Mouse (Mus musculus): ENCODE measurements around the gene Trpt1. TPM values are rescaled to one million over a fixed set of nuclear protein-coding genes. Genes with fewer than 3 reads are reported as not detected.

Gene Trpt1
- polyA plus RNA-seq, 1 experiment from 2014 or later: 16.0 TPM

GRCm38 (mm10) chr19:7006892-7007593 lies 11.1 kb downstream of the Trpt1 start:
- no peak overlapping the region for H3K27ac ChIP-seq (replicated peaks)
- no peaks in the 10 kb centered on the region for H3K9me3 ChIP-seq
- H3K4me1 ChIP-seq: no peaks in the 10 kb centered on the region
- no peaks in the 10 kb centered on the region for H3K27me3 ChIP-seq
- H3K4me3 ChIP-seq: no peak overlapping the region
- WGBS: 86% methylated on average over 9 of the region's 9 CpGs
- no peaks in the 10 kb centered on the region for H3K36me3 ChIP-seq
- H3K4me2 ChIP-seq (replicated peaks): no peak overlapping the region
- no peak for ATAC-seq (replicated peaks)
- no peak overlapping the region; the same call in 1 of the 2 replicates for H3K9ac ChIP-seq (replicated peaks)

GRCm38 (mm10) chr19:7012426-7012825 lies 16.5 kb downstream of the Trpt1 start:
- no peak overlapping the region for H3K9ac ChIP-seq (replicated peaks)
- no peaks in the 10 kb centered on the region for H3K4me1 ChIP-seq
- 92% methylated on average over 4 of the region's 4 CpGs for WGBS
- ATAC-seq (replicated peaks): no peak
- no peak overlapping the region for H3K27ac ChIP-seq (replicated peaks)
- H3K4me3 ChIP-seq: no peak overlapping the region
- 0 out of 2 replicates have a peak, but pooled peaks cover 3% of the 10 kb centered on the region for H3K36me3 ChIP-seq
- H3K4me2 ChIP-seq (replicated peaks): no peak overlapping the region
- H3K9me3 ChIP-seq: no peaks in the 10 kb centered on the region
- H3K27me3 ChIP-seq: no peaks in the 10 kb centered on the region

GRCm38 (mm10) chr19:7013984-7014383 lies 18.1 kb downstream of the Trpt1 start:
- Histone ChIP-seq H3K9ac (replicated peaks) (no peak overlapping the region), H3K27me3 (no peaks in the 10 kb centered on the region), H3K4me2 (replicated peaks) (no peak overlapping the region), H3K27ac (replicated peaks) (no peak overlapping the region), H3K9me3 (no peaks in the 10 kb centered on the region), H3K36me3 (0 out of 2 replicates have a peak, but pooled peaks cover 6% of the 10 kb centered on the region), H3K4me3 (no peak overlapping the region), H3K4me1 (no peaks in the 10 kb centered on the region)
- ATAC-seq (replicated peaks): no peak
- WGBS: 90% methylated on average over 9 of the region's 9 CpGs

GRCm38 (mm10) chr19:7014481-7015135 lies 18.7 kb downstream of the Trpt1 start:
- no peak overlapping the region for H3K4me2 ChIP-seq (replicated peaks)
- peaks cover 12% of the 10 kb centered on the region for H3K36me3 ChIP-seq
- 92% methylated on average over 20 of the region's 20 CpGs for WGBS
- ATAC-seq (replicated peaks): no peak
- no peak overlapping the region for H3K9ac ChIP-seq (replicated peaks)
- H3K4me3 ChIP-seq: no peak overlapping the region
- no peaks in the 10 kb centered on the region for H3K9me3 ChIP-seq
- H3K4me1 ChIP-seq: no peaks in the 10 kb centered on the region
- H3K27ac ChIP-seq (replicated peaks): no peak overlapping the region
- H3K27me3 ChIP-seq: no peaks in the 10 kb centered on the region

GRCm38 (mm10) chr19:7017541-7018457 lies 21.9 kb downstream of the Trpt1 start:
- Histone ChIP-seq H3K4me3 (no peak overlapping the region), H3K9ac (replicated peaks) (no peak overlapping the region), H3K4me2 (replicated peaks) (no peak overlapping the region), H3K27ac (replicated peaks) (no peak overlapping the region), H3K27me3 (no peaks in the 10 kb centered on the region), H3K36me3 (peaks cover 44% of the 10 kb centered on the region), H3K9me3 (no peaks in the 10 kb centered on the region), H3K4me1 (no peaks in the 10 kb centered on the region)
- WGBS: 90% methylated on average over 12 of the region's 12 CpGs
- no peak for ATAC-seq (replicated peaks)

GRCm38 (mm10) chr19:7018546-7018945 lies 22.6 kb downstream of the Trpt1 start:
- H3K9ac ChIP-seq (replicated peaks): no peak overlapping the region
- no peak overlapping the region for H3K4me3 ChIP-seq
- no peak overlapping the region for H3K4me2 ChIP-seq (replicated peaks)
- ATAC-seq (replicated peaks): no peak
- peaks cover 51% of the 10 kb centered on the region for H3K36me3 ChIP-seq
- 91% methylated on average over 11 of the region's 11 CpGs for WGBS
- no peaks in the 10 kb centered on the region for H3K4me1 ChIP-seq
- H3K9me3 ChIP-seq: no peaks in the 10 kb centered on the region
- H3K27ac ChIP-seq (replicated peaks): no peak overlapping the region
- no peaks in the 10 kb centered on the region for H3K27me3 ChIP-seq

- Histone ChIP-seq H3K4me1 (no peaks in the 10 kb centered on the region), H3K27me3 (no peaks in the 10 kb centered on the region), H3K9ac (replicated peaks) (no peak within 1 kb of the TSS), H3K4me3 (no peak within 1 kb of the TSS), H3K9me3 (no peaks in the 10 kb centered on the region), H3K4me2 (replicated peaks) (no peak within 1 kb of the TSS), H3K27ac (replicated peaks) (no peak within 1 kb of the TSS), H3K36me3 (peaks cover 56% of the 10 kb centered on the region)
- WGBS: 92% methylated on average over 5 of the region's 5 CpGs
- no peak for ATAC-seq (replicated peaks)
Observed at GRCm38 (mm10) chr19:7019191-7019590, 23.3 kb downstream of the Trpt1 start, which contains the start of gene Fermt3. Gene Fermt3 (minus strand): TSS chr19:7019469.

- H3K27ac ChIP-seq (replicated peaks): no peak overlapping the region
- peaks cover 66% of the 10 kb centered on the region for H3K36me3 ChIP-seq
Observed at GRCm38 (mm10) chr19:7020224-7020641, 24.3 kb downstream of the Trpt1 start.

GRCm38 (mm10) chr19:7029531-7029930 lies 33.6 kb downstream of the Trpt1 start:
- H3K9me3 ChIP-seq: no peaks in the 10 kb centered on the region
- WGBS: 95% methylated on average over 5 of the region's 5 CpGs
- no peaks in the 10 kb centered on the region for H3K27me3 ChIP-seq
- H3K4me3 ChIP-seq: no peak overlapping the region
- ATAC-seq (replicated peaks): no peak
- peaks cover 97% of the 10 kb centered on the region for H3K36me3 ChIP-seq
- H3K4me1 ChIP-seq: no peaks in the 10 kb centered on the region
- H3K9ac ChIP-seq (replicated peaks): no peak overlapping the region
- H3K27ac ChIP-seq (replicated peaks): no peak overlapping the region
- no peak overlapping the region for H3K4me2 ChIP-seq (replicated peaks)

More at GRCm38 (mm10) chr19:7020224-7020641, 24.3 kb downstream of the Trpt1 start:
- H3K9ac ChIP-seq (replicated peaks): no peak overlapping the region
- no peaks in the 10 kb centered on the region for H3K4me1 ChIP-seq
- no peak for ATAC-seq (replicated peaks)
- H3K4me3 ChIP-seq: no peak overlapping the region
- no peaks in the 10 kb centered on the region for H3K27me3 ChIP-seq
- 47% methylated on average over 3 of the region's 3 CpGs for WGBS
- H3K4me2 ChIP-seq (replicated peaks): no peak overlapping the region
- H3K9me3 ChIP-seq: no peaks in the 10 kb centered on the region

- peaks cover 64% of the 10 kb centered on the region for H3K36me3 ChIP-seq
- H3K27me3 ChIP-seq: no peaks in the 10 kb centered on the region
- no peak overlapping the region for H3K4me3 ChIP-seq
- 90% methylated on average over 5 of the region's 5 CpGs for WGBS
- no peaks in the 10 kb centered on the region for H3K9me3 ChIP-seq
- ATAC-seq (replicated peaks): no peak
- no peak overlapping the region for H3K27ac ChIP-seq (replicated peaks)
- no peak overlapping the region for H3K9ac ChIP-seq (replicated peaks)
- no peak overlapping the region for H3K4me2 ChIP-seq (replicated peaks)
- peaks cover 29% of the 10 kb centered on the region for H3K4me1 ChIP-seq
Observed at GRCm38 (mm10) chr19:7034006-7034405, 38.1 kb downstream of the Trpt1 start.

GRCm38 (mm10) chr19:7039088-7039720 lies 43.3 kb downstream of the Trpt1 start:
- Histone ChIP-seq H3K9me3 (no peaks in the 10 kb centered on the region), H3K4me1 (peaks cover 37% of the 10 kb centered on the region), H3K36me3 (peaks cover 14% of the 10 kb centered on the region), H3K4me2 (replicated peaks) (peak overlapping the region; percentile 65), H3K9ac (replicated peaks) (peak overlapping the region; percentile 82), H3K4me3 (peak overlapping the region; percentile 61), H3K27me3 (no peaks in the 10 kb centered on the region), H3K27ac (replicated peaks) (peak overlapping the region; percentile 84)
- no peak for ATAC-seq (replicated peaks)
- 1% methylated on average over 32 of the region's 35 CpGs for WGBS
